Mouse (Mus musculus) spleen, adult 2 months (tissue): ENCODE results near the gene Slc13a5. TPM values are rescaled to one million over a fixed set of nuclear protein-coding genes. Genes with fewer than 3 reads are reported as not detected.

Source experiments
- DNase-seq, 2 experiments: peaks; one replicate each; pipeline versions ENCODE4 v3.0.0 to v3.0.0-alpha.2; 2012 to 2021; ENCODE audit warnings: low spot score in 2 of 2, low read depth in 1 of 2
- H3K27ac ChIP-seq: fragments of 200-500 bp; 2 replicates; pipeline ENCODE4 v1.5.1; 2012; ENCODE audit warnings: low read length, inconsistent platforms; ENCODE audit not compliant: insufficient read depth
- H3K27me3 ChIP-seq: fragments of 200-500 bp; 2 replicates; pipeline ENCODE4 v1.6.1; 2012; ENCODE audit warnings: mild to moderate bottlenecking, moderate library complexity, low read length, inconsistent platforms; ENCODE audit not compliant: control insufficient read depth, insufficient read depth
- H3K36me3 ChIP-seq: fragments of 200-500 bp; 2 replicates; pipeline ENCODE4 v1.6.1; 2012; ENCODE audit warnings: mild to moderate bottlenecking, low read length, inconsistent platforms; ENCODE audit not compliant: control insufficient read depth, insufficient read depth
- H3K4me1 ChIP-seq: fragments of 200-500 bp; 2 replicates; pipeline ENCODE4 v1.6.1; 2011; ENCODE audit warnings: inconsistent platforms; ENCODE audit not compliant: control insufficient read depth, insufficient read depth, insufficient read length
- H3K4me3 ChIP-seq: fragments of 200-500 bp; 2 replicates; pipeline ENCODE4 v1.5.1; 2011; ENCODE audit warnings: mild to moderate bottlenecking, inconsistent platforms; ENCODE audit not compliant: insufficient read depth, insufficient read length; ENCODE audit errors: extremely low read depth
- CTCF ChIP-seq: fragments of 200-500 bp; IDR thresholded peaks from 2 replicates; pipeline ENCODE4 v1.5.1; 2011; ENCODE audit warnings: mild to moderate bottlenecking, inconsistent platforms; ENCODE audit not compliant: insufficient read depth, insufficient read length, insufficient replicate concordance; ENCODE audit errors: extremely low read depth
- POLR2A ChIP-seq: fragments of 200-500 bp; IDR thresholded peaks from 2 replicates; pipeline ENCODE4 v1.6.1; 2011; ENCODE audit warnings: low read depth, low read length, inconsistent platforms
- WGBS: fragments of 180-500 bp; shearing (Covaris S2); methylation state at CpG from one replicate; pipeline ENCODE4 v1.1.7; 2018; 5-methylcytosine and 5-hydroxymethylcytosine counted together
- polyA plus RNA-seq: library from polyadenylated mRNA; depleted of rRNA; stranded (reverse); fragments of >200 nt; gene quantifications from 2 replicates; pipeline ENCODE4 v1.2.3, GENCODE M21; 2012; rRNA removed

Gene Slc13a5
- polyA plus RNA-seq, 1 experiment, result not detected

DNA sequence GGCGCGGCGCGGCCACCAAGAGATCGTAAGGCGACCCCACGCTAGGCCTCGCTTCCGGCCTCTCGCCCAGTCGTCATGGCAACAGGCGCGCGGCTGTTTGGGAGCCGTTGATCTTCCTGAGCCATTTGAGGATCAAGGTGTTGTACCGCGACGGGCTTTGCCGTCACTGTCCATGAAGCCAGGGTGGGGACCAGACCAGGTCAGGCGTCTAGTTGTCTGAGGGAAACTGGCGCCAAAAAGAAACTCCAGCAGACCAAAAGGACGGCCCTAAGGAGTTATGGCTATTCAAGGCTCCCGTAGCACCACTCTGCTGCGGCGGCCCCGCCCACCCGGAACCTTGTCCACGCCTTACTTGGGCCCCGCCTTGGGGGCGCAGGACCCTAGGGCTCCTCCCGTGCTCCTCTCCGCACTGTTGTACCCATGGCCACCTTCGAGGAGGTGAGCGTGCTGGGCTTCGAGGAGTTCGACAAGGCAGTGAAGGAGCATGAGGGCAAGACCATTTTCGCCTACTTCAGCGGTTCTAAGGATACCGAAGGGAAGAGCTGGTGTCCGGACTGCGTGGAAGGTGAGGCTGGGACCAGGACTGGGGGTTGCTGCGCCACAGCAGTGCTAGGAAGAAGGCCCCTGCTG lies 59.7 kb downstream of the Slc13a5 start, which contains the start of the genes 4933427D14Rik and Txndc17:
Gene 4933427D14Rik (minus strand): TSS at position 256 of the 630 bp plus-strand sequence.
Gene Txndc17 (plus strand): TSS at position 344 of the 630 bp plus-strand sequence.
- H3K4me3 ChIP-seq, result peak within 1 kb of the TSS; percentile 81
- TF ChIP-seq CTCF, result no peak
- TF ChIP-seq POLR2A, result peak; percentile 38; the same call in 1 of the 2 replicates
- H3K27ac ChIP-seq, result peak within 1 kb of the TSS; percentile 8; the same call in 1 of the 2 replicates
- WGBS, result under 1% methylated on average over 42 of the region's 42 CpGs
- H3K4me1 ChIP-seq, result no peaks in the 10 kb centered on the region; the same call in 1 of the 2 replicates
- H3K27me3 ChIP-seq, result no peaks in the 10 kb centered on the region
- peak; percentile 43 to 84 for DNase-seq
- H3K36me3 ChIP-seq, result peaks cover 3% of the 10 kb centered on the region; the same call in 1 of the 2 replicates

DNA sequence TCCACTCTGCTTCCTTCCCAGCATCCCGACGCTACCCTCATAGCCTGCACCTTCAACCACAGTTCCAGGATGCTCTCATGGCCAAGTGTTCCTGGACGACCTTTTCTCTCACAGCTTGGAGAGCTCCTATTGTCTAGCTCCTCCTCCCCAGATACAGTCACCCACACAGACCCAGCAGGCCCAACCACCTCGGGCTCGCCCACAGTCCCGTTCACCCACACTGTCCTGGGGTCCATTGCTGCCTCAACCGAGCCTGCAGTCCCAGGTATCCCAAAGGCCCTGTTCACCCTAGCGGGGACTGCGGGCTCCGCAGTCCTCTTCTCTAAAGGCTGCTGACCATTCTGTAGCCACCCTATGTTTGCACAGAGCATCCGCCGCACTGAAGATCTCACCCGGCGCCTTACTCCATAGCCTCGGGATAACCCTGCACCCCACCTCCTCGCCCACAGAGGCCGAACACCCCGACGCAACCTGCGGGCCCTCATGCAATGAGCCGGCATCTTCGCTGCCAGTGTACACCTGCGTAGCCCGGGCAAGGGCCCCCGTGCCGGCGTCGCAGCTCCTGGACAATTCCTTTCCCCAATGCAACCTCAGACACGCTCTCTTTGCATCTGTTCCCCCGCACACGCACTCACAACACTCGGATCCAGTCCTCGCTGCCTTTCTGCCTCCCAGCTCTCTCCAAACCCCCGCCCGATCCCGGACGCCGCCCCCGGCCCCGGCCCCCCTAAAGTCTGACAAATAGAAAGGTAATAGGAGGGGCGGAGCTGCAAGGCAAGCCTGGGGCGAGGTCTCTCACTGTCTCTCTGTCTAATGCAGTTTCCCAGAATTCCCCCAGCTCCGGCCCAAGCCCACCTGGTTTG lies 60.5 kb downstream of the Slc13a5 start, which contains the start of gene Gm43951:
Gene Gm43951 (minus strand): TSS at position 500 of the 863 bp plus-strand sequence.
- DNase-seq, result no peak
- TF ChIP-seq POLR2A (no peak), CTCF (no peak)
- WGBS, result 2% methylated on average over 43 of the region's 43 CpGs
- no peaks in the 10 kb centered on the region; the same call in 1 of the 2 replicates for H3K4me1 ChIP-seq
- peak within 1 kb of the TSS; percentile 81 for H3K4me3 ChIP-seq
- H3K27me3 ChIP-seq, result no peaks in the 10 kb centered on the region
- H3K36me3 ChIP-seq, result peaks cover 6% of the 10 kb centered on the region
- peak within 1 kb of the TSS; percentile 8; the same call in 1 of the 2 replicates for H3K27ac ChIP-seq

DNA sequence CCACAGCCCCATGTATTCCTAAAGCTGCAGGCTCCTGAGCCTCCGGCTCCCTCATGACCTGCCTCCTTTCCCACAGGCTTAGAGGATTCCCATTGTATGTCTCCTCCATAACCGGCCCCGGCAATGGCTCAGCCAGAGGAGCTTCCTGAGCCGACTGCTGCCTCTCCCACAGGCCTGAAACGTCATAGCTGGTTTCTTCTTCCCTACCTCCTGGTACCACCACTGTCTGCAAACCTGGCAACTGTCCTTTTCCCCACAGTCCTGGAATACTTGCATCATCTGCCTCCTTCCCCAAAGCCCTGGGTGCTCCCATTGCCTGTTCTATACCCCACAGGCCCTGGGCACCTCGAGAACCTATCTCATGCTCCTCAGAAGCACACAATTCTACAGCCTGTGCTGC lies 61.8 kb downstream of the Slc13a5 start:
- 84% methylated on average over 6 of the region's 6 CpGs for WGBS
- no peak overlapping the region for H3K4me3 ChIP-seq
- no peak for TF ChIP-seq POLR2A

DNA sequence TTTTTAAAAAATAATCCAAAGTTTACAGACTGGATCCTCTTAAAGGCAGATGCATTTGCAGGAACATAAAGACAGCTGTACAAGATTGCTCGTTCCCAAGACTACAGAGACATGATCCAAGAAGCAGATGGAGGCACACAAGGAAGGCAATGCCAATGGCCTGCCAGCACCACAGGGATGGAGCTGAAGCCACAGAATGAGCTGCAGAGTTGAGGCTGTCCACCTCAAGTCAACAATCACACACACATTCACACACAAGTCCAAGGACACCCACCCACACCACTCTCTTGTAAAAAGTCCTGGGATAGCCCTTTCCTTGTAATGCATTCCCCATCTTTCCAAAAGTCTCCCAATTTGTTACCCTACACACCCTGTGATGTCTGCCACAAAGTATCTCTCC lies 63.6 kb downstream of the Slc13a5 start:
- Histone ChIP-seq H3K27ac (no peak overlapping the region), H3K36me3 (peaks cover 6% of the 10 kb centered on the region), H3K4me3 (no peak overlapping the region), H3K4me1 (no peaks in the 10 kb centered on the region; the same call in 1 of the 2 replicates), H3K27me3 (no peaks in the 10 kb centered on the region)
- WGBS, result 95% methylated on average over 1 of the region's 1 CpGs
- DNase-seq, result no peak
- no peak for TF ChIP-seq CTCF
- TF ChIP-seq POLR2A, result no peak

More for the DNA sequence above, 61.8 kb downstream of the Slc13a5 start:
- Histone ChIP-seq H3K27ac (no peak overlapping the region), H3K4me1 (no peaks in the 10 kb centered on the region; the same call in 1 of the 2 replicates), H3K36me3 (peaks cover 4% of the 10 kb centered on the region), H3K27me3 (no peaks in the 10 kb centered on the region)
- DNase-seq, result no peak

DNA sequence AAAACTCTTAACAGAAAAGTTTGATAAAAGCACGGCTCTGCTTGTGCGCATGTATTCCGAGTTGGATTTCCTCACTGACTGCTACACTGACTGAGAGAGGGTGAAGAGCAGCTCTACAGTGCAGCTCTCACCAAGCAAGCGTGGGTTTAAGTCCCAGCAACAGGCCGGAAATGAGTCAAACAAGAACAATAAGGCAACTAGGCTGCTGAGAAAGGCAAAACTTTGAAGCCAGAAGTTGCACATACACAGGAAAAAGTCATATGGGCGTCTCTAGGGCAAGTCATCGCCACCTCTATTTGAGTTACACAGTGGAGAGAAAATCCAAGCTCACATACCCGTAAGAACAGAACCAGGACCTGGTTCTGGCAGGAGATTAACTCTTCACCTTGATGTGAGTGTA lies 70.5 kb downstream of the Slc13a5 start:
- H3K36me3 ChIP-seq, result peaks cover 13% of the 10 kb centered on the region
- TF ChIP-seq POLR2A, result no peak
- no peak for TF ChIP-seq CTCF
- H3K4me3 ChIP-seq, result no peak overlapping the region
- 85% methylated on average over 8 of the region's 8 CpGs for WGBS
- DNase-seq, result no peak
- peak overlapping the region; percentile 46 for H3K27ac ChIP-seq
- H3K4me1 ChIP-seq, result no peaks in the 10 kb centered on the region
- H3K27me3 ChIP-seq, result no peaks in the 10 kb centered on the region

DNA sequence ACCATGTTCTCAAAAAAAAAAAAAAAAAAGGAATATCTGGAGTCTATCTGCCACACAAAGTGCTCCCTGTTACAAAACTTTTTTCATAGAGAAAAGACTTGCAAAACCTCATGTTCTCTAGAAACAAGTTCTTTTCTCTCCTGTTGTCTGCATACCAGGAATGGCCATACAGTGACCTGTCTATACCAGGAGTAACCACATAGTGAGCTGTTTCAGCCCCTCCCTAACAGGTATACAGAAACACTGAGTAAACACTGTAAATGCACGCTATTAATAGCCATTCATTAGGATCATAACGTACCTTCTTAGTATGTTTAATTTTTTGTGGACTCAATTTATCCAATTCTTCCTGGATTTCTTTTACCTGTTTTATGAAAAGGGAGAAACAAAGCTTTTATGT lies 72.8 kb downstream of the Slc13a5 start:
- no peak for DNase-seq
- H3K27me3 ChIP-seq, result no peaks in the 10 kb centered on the region
- no peaks in the 10 kb centered on the region for H3K4me1 ChIP-seq
- 96% methylated on average over 2 of the region's 2 CpGs for WGBS
- no peak overlapping the region for H3K27ac ChIP-seq
- H3K36me3 ChIP-seq, result peaks cover 16% of the 10 kb centered on the region
- no peak for TF ChIP-seq CTCF
- no peak for TF ChIP-seq POLR2A
- no peak overlapping the region for H3K4me3 ChIP-seq

Other genes with a start within 250 kb of the Slc13a5 start
- gene Aipl1, start 229.7 kb downstream of the Slc13a5 start, polyA plus RNA-seq, result 0.12 and 0.19 TPM in 2 replicates
- 1.5 and 2.2 TPM in 2 replicates for gene Pimreg, start 225.2 kb downstream of the Slc13a5 start, polyA plus RNA-seq
- gene Pitpnm3, start 131.4 kb downstream of the Slc13a5 start, polyA plus RNA-seq, result 5.2 and 5.9 TPM in 2 replicates
- 0.08 and 0.11 TPM in 2 replicates for gene Gm43951, start 60.4 kb downstream of the Slc13a5 start, polyA plus RNA-seq
- 3.5 and 3.6 TPM in 2 replicates for gene 4933427D14Rik, start 59.8 kb downstream of the Slc13a5 start, polyA plus RNA-seq
- gene Txndc17, start 59.7 kb downstream of the Slc13a5 start, polyA plus RNA-seq, result 15.8 and 19.9 TPM in 2 replicates
- gene Med31, start 51.6 kb downstream of the Slc13a5 start, polyA plus RNA-seq, result 3.0 and 3.3 TPM in 2 replicates
- 20.7 and 22.3 TPM in 2 replicates for gene Xaf1, start 34.4 kb upstream of the Slc13a5 start, polyA plus RNA-seq
- gene Fbxo39, start 47.2 kb upstream of the Slc13a5 start, polyA plus RNA-seq, result 0.08 and 0.27 TPM in 2 replicates
- not detected in 2 replicates for gene Tekt1, start 95.2 kb upstream of the Slc13a5 start, polyA plus RNA-seq
- 0.98 and 1.6 TPM in 2 replicates for gene Smtnl2, start 144.5 kb upstream of the Slc13a5 start, polyA plus RNA-seq
- 0.23 and 0.55 TPM in 2 replicates for gene Ggt6, start 168.3 kb upstream of the Slc13a5 start, polyA plus RNA-seq
- gene Mybbp1a, start 174.1 kb upstream of the Slc13a5 start, polyA plus RNA-seq, result 48.6 and 48.7 TPM in 2 replicates
- gene Spns2, start 222.7 kb upstream of the Slc13a5 start, polyA plus RNA-seq, result 43.4 and 44.7 TPM in 2 replicates